7 mouse cellular contexts compared by ENCODE assay signal in the genomic region with DNA sequence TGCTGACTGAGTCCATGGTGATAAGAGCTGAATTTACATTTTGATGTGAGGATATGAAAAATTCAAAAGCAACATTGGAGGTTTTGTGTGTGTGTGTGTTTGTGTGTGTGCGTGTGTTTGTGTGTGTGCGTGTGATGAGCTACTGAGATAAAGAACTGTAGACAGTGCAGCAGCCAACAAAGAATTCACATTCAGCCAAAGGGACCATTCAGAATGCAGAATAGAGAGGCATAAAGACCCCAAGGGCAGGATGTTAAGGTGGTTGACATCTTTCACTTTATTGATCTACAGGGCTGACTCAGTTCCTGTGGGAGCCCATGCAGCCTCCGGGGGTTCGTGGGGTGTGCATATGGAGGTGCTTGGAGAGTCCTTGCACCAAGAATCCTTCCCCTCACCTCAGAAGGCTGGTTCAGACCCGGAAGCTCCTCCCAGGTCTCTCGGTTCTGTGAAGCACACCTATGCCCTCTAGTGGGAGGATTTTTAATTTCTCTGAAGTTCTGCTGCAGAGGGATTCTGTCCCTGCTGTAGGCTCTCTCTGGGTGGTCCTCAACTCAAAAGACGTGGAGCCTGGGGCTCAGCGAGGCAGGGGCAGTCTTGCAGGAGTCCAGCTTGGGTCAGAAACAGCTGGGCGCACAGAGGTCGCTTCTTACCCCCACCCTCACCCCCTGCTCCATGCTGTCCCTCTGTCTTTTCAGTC.
DNase-seq lines count a peak whose midpoint lies in the region; ATAC-seq and TF ChIP-seq lines count a peak whose summit lies in the region.
"Not testable (repeated sequence)": the region's sequence is repeated elsewhere in the genome, so short reads cannot be mapped to it uniquely, and the experiment has no call there.

No protein-coding gene starts in this region.

- 0 out of 2 replicates have a peak, but pooled peaks have one; percentile 18 for TF ChIP-seq CTCF in liver, embryonic 14.5 days (IDR thresholded peaks at IDR 0.05; ENCODE audit: low read depth)

- H3K4me3 ChIP-seq in forebrain, embryonic 15.5 days; hindbrain, embryonic 13.5 days; kidney, embryonic 14.5 days (ENCODE audit: low read length); liver, embryonic 14.5 days (ENCODE audit: insufficient read depth in 1 of 2, low read depth in 2 of 2, low read length in 2 of 2); midbrain, embryonic 12.5 days: not testable (repeated sequence)

- not testable (repeated sequence) for H3K9ac ChIP-seq in forebrain, embryonic 15.5 days (replicated peaks); hindbrain, embryonic 13.5 days; kidney, embryonic 14.5 days (ENCODE audit: low read depth, low read length); liver, embryonic 14.5 days (replicated peaks); midbrain, embryonic 12.5 days (replicated peaks)

- not testable (repeated sequence) for H3K27ac ChIP-seq in forebrain, embryonic 15.5 days (replicated peaks); hindbrain, embryonic 13.5 days; kidney, embryonic 14.5 days (ENCODE audit: low read depth, low read length); liver, embryonic 14.5 days; midbrain, embryonic 12.5 days (replicated peaks)

- H3K27me3 ChIP-seq in forebrain, embryonic 15.5 days; hindbrain, embryonic 13.5 days; kidney, embryonic 14.5 days (ENCODE audit: control insufficient read depth, insufficient read depth, low read length); liver, embryonic 14.5 days (ENCODE audit: control insufficient read depth, insufficient read depth, low read length); midbrain, embryonic 12.5 days: not testable (repeated sequence)

- WGBS in forebrain, embryonic 15.5 days: 28% methylated on average over 9 of the region's 10 CpGs
- 26% methylated on average over 8 of the region's 10 CpGs for WGBS in hindbrain, embryonic 13.5 days
- WGBS in kidney, embryonic 14.5 days: 35% methylated on average over 8 of the region's 10 CpGs
- 24% methylated on average over 8 of the region's 10 CpGs for WGBS in liver, embryonic 14.5 days (ENCODE audit: insufficient replicate concordance)
- WGBS in midbrain, embryonic 12.5 days: 35% methylated on average over 8 of the region's 10 CpGs

- peak; percentile 2 to 8 for DNase-seq in cerebellum, postnatal 25 days
- DNase-seq in liver, embryonic 14.5 days (ENCODE audit: low read depth in 3 of 3, low spot score in 3 of 3): not testable (repeated sequence)
- DNase-seq in retina, postnatal 1 day: peak; percentile 41

- not testable (repeated sequence) for H3K4me2 ChIP-seq in forebrain, embryonic 15.5 days (replicated peaks); kidney, embryonic 14.5 days (replicated peaks; ENCODE audit: low read depth, low read length); liver, embryonic 14.5 days (ENCODE audit: low read depth); midbrain, embryonic 12.5 days (replicated peaks)
- H3K4me2 ChIP-seq in hindbrain, embryonic 13.5 days: peak overlapping the region; percentile 13; the same call in 1 of the 2 replicates

- H3K4me1 ChIP-seq in forebrain, embryonic 15.5 days; hindbrain, embryonic 13.5 days (replicated peaks); kidney, embryonic 14.5 days (ENCODE audit: control insufficient read depth, insufficient read depth, low read length); liver, embryonic 14.5 days (replicated peaks; ENCODE audit: control insufficient read depth in 2 of 2, insufficient read depth in 2 of 2, low read length in 1 of 2); midbrain, embryonic 12.5 days: not testable (repeated sequence)

- not testable (repeated sequence) for TF ChIP-seq EP300 in liver, embryonic 14.5 days (IDR thresholded peaks at IDR 0.05; ENCODE audit: low read depth)

- ATAC-seq in forebrain, embryonic 15.5 days (replicated peaks): peak; percentile 84
- ATAC-seq in hindbrain, embryonic 13.5 days (ENCODE audit: low FRiP score): peak; percentile 86
- peak; percentile 83 for ATAC-seq in kidney, embryonic 14.5 days (ENCODE audit: low FRiP score, low TSS enrichment)
- not testable (repeated sequence) for ATAC-seq in liver, embryonic 14.5 days (ENCODE audit: insufficient read depth)
- peak; percentile 73 for ATAC-seq in midbrain, embryonic 12.5 days (ENCODE audit: low FRiP score, low read depth)

- not testable (repeated sequence) for H3K36me3 ChIP-seq in forebrain, embryonic 15.5 days; hindbrain, embryonic 13.5 days; kidney, embryonic 14.5 days (ENCODE audit: control insufficient read depth, insufficient read depth, low read length); liver, embryonic 14.5 days (replicated peaks; ENCODE audit: control insufficient read depth, insufficient read depth, low read depth); midbrain, embryonic 12.5 days

- not testable (repeated sequence) for H3K9me3 ChIP-seq in forebrain, embryonic 15.5 days; hindbrain, embryonic 13.5 days; kidney, embryonic 14.5 days (ENCODE audit: control insufficient read depth, low read length); liver, embryonic 14.5 days (ENCODE audit: control insufficient read depth, low read length); midbrain, embryonic 12.5 days
